Mouse (Mus musculus): ENCODE measurements at regions not wholly inside any gene's neighbourhood (a gene's known extent, or its start where the extent isn't known, plus 50 kb on each side); places are given as distances from the start of the nearest gene placed in this dataset.

DNA sequence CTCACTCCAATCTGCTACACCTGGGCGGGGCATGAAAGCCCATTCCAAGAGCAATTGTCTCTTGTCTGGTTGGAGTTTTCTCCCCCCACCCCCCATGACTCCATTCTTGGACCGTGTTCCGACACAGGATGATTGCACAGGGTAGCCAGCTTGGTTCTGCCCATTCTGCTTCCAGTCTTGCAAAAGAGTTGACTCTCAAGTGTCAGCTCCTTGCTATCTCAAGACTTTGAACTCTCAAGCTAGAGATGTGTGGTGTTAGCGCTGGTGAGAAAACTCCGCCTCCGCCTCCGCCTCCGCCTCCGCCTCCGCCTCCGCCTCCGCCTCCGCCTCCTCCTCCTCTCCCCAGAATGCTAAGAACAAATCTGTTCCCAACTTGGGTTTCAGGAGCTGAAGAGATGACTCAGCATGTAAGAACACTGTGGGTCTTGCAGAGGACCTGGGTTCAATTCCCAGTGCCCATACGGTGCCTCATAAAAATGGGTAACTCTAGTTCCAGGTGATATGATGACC, 135.1 kb downstream of the Bcat1 start:
- in situ Hi-C loops (cut with MboI; ENCODE audit: unreplicated experiment in 2 of 2) = no loop called here

DNA sequence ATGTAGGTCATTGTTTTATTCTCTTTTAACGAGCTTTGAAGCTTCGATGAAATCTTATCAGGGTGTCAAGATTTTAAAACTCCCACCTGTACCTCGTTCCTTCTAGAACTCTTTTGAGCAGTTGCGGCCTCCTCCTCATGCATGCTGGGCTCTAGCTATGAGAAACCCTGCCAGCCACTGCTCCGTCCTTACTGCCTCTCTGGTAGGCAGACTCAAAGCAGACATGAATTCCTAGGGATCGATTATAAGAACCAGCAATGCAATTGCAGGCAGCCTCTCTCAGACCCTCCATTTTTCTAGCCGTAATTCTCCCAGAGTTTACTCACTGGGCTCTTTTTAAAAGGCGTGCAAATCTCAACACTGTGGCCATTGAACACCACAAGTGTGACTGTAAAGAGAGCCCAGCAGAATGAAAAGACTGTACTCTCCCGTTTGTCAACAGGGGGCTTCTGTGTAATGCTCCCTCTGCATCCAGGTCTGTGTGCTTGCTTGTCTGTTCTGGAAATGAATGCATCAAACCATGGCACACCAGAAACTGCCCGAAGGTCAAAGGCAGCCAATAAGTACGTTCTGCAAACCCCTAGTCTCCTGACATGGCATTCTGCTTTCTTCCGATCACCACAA, 137.3 kb downstream of the Bcat1 start:
- in situ Hi-C loops (cut with MboI; ENCODE audit: unreplicated experiment in 2 of 2) = no loop called here

DNA sequence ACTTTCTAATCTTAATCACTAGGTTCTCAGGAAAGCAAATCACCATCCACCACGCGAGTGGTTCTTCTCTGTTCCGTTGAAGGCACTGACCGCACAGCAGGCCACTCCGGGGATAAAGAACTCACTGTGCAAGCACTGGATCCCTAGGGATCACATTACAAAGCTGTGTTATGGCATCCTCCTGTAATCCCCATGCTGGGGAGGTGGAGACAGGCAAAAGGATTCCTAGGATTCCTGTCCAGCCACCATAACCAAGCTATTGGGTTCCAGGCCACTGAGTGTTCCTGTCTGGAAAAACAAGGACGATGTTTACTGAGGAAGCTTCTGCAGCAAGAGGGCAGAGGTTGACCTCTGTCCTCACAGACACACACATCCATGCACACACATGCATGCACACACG, 138.8 kb downstream of the Bcat1 start:
- in situ Hi-C loops (cut with MboI; ENCODE audit: unreplicated experiment in 2 of 2) = no loop called here

DNA sequence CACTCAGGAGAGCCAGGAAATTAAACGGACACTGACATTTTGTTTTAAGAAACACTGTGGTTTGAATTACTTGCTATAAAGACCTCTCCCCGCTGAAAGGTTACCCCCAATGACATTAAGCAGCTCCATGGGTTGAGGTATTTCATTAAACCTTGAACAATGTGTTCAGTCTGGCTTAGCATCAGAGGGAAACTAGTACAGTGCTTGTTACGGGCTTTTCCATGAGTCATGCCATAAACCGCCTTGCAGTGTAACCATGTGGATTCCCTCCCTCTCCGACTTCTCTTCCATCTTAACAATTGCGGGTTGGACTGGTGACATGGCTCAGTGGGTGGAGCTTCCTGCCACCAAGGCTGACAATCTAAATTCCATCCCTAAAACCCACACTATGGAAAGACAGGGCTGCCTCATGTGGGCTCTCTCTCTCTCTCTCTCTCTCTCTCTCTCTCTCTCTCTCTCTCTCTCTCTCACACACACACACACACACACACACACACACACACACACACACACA, 142.2 kb downstream of the Bcat1 start:
- in situ Hi-C loops (cut with MboI; ENCODE audit: unreplicated experiment in 2 of 2) = no loop called here

DNA sequence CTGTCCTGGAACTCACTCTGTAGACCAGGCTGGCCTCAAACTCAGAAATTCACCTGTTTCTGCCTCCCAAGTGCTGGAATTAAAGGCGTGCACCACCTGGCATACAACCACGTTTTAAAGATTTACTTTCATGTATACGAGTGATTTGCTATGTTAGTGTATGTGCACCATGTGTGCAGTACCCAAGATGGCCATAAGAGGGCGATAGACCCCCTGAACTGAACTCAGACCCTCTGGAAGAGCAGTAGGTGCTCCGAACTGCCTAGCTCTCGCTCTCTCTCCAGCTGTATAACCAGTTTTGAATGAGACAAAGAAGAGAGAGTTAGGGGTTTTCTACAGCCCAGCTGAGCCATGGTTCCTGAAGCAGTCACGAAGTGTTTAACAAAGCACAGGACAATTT, 143.6 kb downstream of the Bcat1 start:
- in situ Hi-C loops (cut with MboI; ENCODE audit: unreplicated experiment in 2 of 2) = no loop called here

DNA sequence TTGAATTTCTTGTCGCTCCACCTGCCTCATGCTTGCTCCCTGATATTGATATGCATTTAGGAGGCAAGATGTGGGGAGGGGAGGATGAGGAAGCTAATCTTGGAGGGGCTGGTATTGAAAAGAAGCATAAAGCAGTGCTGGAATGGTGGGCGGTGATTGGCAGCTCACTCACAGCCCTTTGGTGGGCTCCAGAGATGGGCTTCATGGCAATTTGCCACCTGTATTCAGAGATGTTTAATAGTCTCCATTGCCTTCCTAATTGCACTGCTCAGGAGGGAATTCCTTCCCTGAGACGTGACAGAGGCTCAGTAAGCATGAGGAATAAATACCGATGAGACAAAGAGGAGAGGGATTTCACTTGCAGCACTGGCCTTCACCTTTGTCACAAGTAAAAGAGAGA, 146.0 kb downstream of the Bcat1 start:
- in situ Hi-C loops (cut with MboI; ENCODE audit: unreplicated experiment in 2 of 2) = loop anchor here in 1 of 2 experiments (10.0 kb wide), 1 partner anchor 255 kb away; no protein-coding TSS in a partner anchor

DNA sequence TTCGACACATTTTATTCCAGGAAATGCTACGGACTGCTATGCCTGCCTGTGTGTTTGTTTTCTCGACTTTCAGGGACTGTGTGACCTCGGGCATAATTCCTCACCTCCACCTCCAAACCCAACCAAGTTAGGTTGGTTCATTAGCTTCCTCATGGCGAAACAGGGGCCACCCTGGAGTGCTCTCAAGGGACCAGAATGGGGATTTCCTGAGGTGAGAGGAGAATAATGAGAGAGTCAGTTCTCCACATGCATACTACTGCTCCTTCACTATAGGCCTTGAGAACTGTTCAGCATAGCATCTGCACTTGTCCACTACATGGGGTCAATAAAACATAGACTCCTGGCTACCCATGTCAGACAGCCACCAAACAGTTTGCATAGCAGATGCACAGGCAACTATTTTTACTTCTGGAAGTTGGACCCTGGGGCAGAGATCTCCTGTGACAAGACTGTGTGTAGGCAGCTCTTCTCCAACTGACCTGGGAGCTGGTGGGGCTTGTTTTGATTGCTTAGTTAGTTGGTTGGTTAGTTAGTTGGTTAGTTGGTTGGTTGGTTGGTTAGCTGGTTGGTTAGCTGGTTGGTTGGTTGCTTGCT, 146.6 kb downstream of the Bcat1 start:
- in situ Hi-C loops (cut with MboI; ENCODE audit: unreplicated experiment in 2 of 2) = loop anchor here in 1 of 2 experiments (10.0 kb wide), 1 partner anchor 255 kb away; no protein-coding TSS in a partner anchor

DNA sequence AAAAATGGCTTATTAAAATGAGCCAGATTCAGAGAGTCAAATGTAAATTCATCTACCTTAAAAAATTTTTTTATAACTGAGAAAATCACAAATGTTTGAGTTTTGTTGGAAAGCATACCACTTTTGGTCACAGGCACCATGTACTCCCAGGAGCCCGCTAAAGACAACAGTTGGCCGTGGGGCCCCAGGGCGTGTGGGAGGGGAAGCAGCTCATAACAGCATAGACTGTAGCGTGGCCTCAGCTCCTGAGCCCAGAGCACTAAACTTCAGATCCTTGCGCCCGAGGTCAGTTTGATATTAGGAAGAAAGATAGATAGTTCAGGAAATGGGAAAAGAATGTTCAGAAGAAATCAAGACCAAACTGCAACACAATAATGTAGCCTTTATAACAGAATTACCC, 145.8 kb upstream of the Sox5 start:
- in situ Hi-C loops (cut with MboI; ENCODE audit: unreplicated experiment in 2 of 2) = loop anchor here in 1 of 2 experiments (10.0 kb wide), 1 partner anchor 253 kb away; no protein-coding TSS in a partner anchor

DNA sequence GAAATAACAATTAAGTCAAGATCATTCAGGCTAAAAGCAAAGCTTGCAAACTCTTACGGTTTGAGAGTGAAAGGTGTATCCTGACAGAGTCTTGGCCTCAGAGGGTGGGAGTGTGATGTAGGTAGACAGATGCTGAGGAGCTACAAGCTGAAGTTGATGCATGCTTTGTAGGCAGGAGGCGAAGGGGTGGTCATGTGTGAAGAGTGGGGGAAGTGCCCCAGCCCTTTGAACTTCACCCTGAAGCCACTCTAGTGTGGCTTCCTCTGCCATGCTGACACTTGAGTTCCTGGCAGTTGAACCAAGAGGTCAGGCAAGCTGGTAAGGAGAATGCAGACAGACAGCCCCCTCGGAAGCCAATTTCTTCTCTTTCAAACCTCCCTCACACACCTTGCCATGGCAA, 141.0 kb upstream of the Sox5 start:
- in situ Hi-C loops (cut with MboI; ENCODE audit: unreplicated experiment in 2 of 2) = loop anchor here (10.0 to 25.0 kb wide), 2 partner anchors 248 to 1290 kb away; no protein-coding TSS in a partner anchor

DNA sequence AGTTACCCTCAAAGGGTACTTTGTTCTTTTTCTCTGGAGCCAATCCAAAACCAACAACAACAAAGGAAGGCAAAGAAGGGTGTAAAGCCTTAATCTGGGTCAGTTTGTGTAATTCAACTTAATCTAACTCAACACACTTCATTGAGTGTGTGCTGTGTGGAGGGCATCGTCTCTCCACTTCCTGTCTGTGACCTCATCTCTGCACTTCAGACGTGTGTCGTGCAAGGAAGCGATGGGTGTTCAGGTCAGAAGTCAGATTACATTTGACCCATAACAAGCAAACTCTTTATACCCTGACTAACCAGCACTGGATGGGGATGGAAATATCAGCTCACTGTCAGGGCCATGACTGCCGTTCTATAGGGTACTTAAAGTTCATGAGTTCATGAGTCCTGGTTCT, 138.0 kb upstream of the Sox5 start:
- in situ Hi-C loops (cut with MboI; ENCODE audit: unreplicated experiment in 2 of 2) = loop anchor here (10.0 to 25.0 kb wide), 2 partner anchors 245 to 1293 kb away; no protein-coding TSS in a partner anchor

DNA sequence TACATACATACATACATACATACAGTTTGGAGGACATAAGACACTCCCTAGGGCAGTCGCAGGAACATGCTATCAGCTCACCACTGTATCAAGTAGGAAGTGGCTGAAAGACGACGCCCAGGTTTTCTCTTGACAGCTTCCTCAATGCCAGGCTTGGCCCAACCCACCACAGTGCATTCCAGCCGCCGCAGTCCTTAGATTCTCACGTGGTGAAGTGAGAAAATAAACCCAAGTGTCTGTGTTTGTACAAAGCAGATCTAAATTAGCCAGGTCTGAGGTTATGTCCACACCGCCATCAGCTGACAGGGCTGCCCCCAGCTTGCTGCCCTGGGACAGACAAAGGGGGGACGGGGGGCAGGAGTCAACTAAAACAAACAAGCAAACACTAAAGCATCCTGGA, 135.4 kb upstream of the Sox5 start:
- in situ Hi-C loops (cut with MboI; ENCODE audit: unreplicated experiment in 2 of 2) = loop anchor here in 1 of 2 experiments (25.0 kb wide), 1 partner anchor 1295 kb away; no protein-coding TSS in a partner anchor

DNA sequence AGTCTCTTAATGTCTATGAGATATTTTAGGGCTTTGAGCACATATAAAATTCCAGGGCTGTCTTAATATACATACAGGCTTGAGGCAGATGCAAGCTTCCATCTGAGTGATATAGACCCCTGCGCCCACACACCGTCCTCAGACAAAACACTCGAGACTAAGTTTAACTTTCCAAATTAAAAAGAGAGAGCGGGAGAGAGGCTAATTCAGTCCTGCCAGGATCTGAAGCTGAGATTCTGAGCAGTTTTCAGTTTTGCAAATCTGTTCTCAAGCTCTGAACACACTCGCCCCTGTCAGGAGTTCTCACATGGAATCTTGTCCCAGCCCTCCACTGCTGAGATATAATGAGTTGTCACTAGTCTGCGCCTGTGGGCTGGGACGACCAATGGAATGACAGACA, 130.0 kb upstream of the Sox5 start:
- in situ Hi-C loops (cut with MboI; ENCODE audit: unreplicated experiment in 2 of 2) = loop anchor here in 1 of 2 experiments (25.0 kb wide), 1 partner anchor 1301 kb away; no protein-coding TSS in a partner anchor

DNA sequence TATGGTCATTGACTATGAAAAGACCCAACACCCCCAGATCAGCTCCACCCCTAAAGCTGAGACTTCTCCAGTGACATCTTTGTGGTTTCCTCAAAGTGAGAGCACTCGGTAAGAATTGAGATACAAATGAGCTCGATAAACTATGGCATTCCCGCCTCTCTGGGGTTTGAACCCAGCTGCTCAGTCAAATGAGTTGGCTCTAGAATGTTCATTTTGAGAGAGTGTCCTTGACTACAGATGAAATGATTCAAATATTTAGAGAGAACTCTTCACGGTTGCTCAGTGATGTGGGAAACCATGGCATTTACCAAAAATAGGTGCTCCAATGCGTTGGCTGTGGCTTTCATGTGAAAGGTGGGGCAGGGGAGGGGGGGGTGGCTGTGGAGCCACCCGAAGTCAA, 128.6 kb upstream of the Sox5 start:
- in situ Hi-C loops (cut with MboI; ENCODE audit: unreplicated experiment in 2 of 2) = loop anchor here in 1 of 2 experiments (25.0 kb wide), 1 partner anchor 1302 kb away; no protein-coding TSS in a partner anchor

DNA sequence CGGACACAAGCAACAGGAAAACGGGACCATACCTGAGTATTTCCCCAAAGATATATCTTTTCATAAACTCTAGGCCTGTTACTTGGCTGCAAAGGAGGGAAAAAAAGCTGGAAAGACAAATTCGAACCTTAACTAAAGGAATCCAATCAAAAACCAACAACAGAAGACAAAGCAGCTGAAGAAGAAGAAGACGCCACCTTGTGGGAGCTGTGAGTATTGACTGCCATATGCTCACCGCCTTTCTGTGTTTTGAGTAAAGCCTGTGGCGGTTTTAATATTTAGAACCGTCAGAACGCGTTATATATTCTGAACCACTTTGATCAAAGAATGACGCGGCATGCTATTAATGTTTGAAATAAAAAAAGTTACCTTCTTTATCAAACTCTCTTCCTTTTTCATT, 126.9 kb upstream of the Sox5 start:
- in situ Hi-C loops (cut with MboI; ENCODE audit: unreplicated experiment in 2 of 2) = loop anchor here (5.0 to 25.0 kb wide), 3 partner anchors 231 to 1304 kb away; no protein-coding TSS in a partner anchor

DNA sequence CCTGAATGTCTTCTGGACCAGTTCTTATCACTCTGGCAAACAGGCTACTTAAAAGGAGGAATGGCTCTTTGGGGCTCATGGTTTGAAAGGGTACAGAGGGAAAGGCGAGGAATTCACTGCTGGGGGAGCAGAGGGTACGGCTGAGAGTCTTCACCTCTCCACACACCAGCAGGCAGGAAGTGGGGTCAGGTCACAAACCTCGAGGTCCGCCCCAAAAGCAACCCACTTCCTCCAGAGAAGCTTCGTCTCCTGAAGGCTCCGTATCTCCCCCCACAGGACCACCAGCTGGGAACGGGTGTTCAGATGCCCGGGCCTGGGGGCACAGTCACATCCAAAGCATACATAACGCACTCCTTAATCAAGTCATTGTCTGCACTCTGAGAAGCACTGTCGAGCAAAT, 121.4 kb upstream of the Sox5 start:
- in situ Hi-C loops (cut with MboI; ENCODE audit: unreplicated experiment in 2 of 2) = loop anchor here (10.0 to 25.0 kb wide), 2 partner anchors 442 to 1309 kb away; no protein-coding TSS in a partner anchor

DNA sequence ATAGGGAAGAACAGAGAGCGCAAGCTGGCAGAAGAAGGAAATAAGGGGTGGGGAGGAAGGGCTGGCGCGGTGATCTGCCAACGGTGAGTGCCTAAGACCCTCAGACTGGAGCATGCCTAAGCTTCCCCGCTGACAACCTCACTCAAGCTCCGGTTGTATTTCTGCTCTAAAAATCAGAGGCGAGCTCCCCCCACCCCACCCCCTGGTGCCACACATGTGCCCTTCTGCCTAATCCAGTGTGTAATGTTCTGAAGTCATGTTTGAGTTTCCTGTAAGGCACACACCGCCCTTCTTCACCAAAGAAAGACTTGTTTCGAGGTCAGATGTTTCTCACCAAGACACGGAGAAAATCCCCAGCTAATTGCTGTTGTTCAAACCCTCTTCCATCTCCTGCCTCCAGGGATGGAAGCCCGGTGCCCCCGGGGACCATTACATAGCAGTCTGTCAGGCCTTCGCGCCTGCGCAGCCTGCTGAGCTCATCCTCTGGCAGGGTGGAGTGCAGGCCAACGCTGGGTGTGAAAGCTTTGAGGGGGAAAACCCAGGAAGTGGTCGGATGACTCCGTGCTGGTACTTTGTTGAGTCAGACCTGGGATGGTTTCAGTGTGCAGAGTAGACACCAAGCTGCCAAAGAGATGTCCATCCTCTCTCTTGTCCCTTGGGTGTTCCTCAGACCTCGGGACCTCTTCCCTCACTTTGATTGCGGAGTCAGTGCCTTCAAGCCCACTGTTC, 120.7 kb upstream of the Sox5 start:
- in situ Hi-C loops (cut with MboI; ENCODE audit: unreplicated experiment in 2 of 2) = loop anchor here (10.0 to 25.0 kb wide), 2 partner anchors 442 to 1310 kb away; no protein-coding TSS in a partner anchor

DNA sequence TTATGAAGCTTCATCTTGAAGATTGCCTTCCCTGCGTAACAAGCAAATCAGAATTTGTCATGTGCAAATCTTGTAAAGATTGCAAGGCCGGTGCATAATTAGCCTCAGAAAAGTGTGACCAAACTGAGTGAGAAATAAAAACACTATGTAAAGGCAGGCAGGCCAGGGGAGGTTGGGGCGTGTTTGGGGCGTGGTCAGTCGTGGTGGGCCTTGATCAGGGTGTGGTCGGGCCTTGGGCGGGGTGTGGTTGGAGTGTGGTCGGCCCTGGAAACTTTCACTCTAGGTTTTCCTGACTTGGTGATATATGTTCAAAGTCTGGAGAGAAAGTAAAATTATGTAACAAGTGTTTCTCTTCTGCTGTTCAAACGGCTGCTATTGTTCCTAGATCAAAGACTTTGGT, 120.0 kb upstream of the Sox5 start:
- in situ Hi-C loops (cut with MboI; ENCODE audit: unreplicated experiment in 2 of 2) = loop anchor here (10.0 to 25.0 kb wide), 2 partner anchors 443 to 1310 kb away; no protein-coding TSS in a partner anchor

DNA sequence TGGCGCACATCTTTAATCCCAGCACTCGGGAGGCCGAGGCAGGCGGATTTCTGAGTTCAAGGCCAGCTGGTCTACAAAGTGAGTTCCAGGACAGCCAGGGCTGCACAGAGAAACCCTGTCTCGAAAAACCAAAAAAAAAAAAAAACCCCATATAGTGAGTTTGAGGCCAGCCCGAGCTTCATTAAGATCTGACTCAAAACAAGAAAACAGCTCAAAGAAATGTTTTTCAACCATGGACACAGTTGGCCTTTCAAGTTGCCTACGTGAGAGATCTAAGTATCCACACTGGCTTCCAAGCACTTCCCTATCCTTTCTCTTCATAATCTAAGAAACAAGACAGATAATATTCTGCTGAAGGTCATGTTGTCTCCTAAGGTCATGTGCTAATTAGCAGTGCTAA, 119.1 kb upstream of the Sox5 start:
- in situ Hi-C loops (cut with MboI; ENCODE audit: unreplicated experiment in 2 of 2) = loop anchor here (10.0 to 25.0 kb wide), 2 partner anchors 444 to 1311 kb away; no protein-coding TSS in a partner anchor

DNA sequence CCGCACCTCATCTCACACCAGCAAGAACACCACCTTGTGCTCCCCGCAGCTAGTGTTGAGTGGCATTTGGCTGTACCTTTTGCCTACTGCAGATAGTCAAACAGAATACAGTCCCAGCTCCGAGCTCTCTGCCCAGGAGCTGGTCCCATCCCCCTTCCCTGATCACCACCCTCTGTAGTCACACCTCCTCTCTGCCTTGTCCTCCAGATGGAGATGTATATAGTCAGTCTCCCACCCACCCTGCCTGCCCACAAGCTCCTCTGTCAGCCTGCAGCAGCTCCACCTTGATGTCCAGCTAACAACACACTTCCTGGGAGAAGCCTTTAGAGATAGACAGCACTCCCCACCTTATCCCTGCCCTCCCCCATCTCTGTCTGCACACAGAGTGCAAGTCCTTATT, 115.7 kb upstream of the Sox5 start:
- in situ Hi-C loops (cut with MboI; ENCODE audit: unreplicated experiment in 2 of 2) = no loop called here

DNA sequence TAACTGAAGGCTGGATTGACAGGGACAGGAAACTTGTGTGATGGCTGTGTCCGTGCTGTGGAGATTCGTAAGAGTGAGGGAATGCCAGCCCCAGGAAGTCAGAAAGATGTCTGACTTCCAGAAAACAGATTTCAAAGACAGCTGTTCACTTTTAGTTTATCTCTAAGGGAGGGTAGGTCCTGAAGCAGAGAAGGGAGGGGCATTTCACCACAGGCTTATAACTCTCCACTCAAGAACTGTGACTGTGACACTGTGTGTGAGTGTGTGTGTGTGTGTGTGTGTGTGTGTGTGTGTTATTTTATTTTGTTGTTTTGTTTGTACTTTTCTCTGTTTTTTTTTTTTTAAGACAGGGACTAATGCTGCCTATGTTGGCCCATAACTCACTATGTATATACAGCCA, 109.1 kb upstream of the Sox5 start:
- in situ Hi-C loops (cut with MboI; ENCODE audit: unreplicated experiment in 2 of 2) = no loop called here

DNA sequence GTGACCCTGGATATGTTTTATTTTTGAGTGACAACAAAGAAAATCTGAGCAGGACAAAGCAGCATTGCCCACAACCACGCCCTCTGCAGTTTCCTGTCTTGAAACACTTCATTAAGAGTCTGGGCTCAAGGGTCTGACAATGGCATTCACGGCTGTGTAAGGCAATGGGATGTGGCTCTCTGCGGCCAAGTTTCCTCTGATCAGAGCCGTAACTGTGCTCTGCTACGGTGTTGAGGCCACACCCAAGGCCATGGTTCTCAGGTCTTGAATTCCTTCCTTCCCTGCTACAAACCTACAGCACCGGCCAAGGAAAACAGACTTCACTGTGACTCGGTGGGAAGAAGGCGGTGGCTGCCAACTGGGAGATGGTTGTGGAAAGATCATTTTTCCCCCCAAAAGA, 108.4 kb upstream of the Sox5 start:
- in situ Hi-C loops (cut with MboI; ENCODE audit: unreplicated experiment in 2 of 2) = no loop called here
